Mouse (Mus musculus) megakaryocyte, embryonic 14.5 days (primary cell): ENCODE results near the gene Pou6f1.

Experiments
- FLI1 ChIP-seq: IDR thresholded peaks from 2 replicates; pipeline ENCODE4 v1.6.1; 2012; ENCODE audit warnings: low read length, inconsistent platforms, mixed read lengths
- GATA1 ChIP-seq: IDR thresholded peaks from 3 replicates; pipeline ENCODE4 v1.6.1; 2012; ENCODE audit warnings: mixed read lengths, low read length, inconsistent platforms, borderline replicate concordance

- TF ChIP-seq FLI1 = no peak
- TF ChIP-seq GATA1 = no peak
Measured at GRCm38 (mm10) chr15:100601669-100602068, 1.9 kb upstream of the Pou6f1 start.
